Comparison of ENCODE assay signal across 8 mouse cellular contexts in genomic region chr9:57075681-57076381, GRCm38 (mm10). TPM values are rescaled to one million over a fixed set of nuclear protein-coding genes. Genes with fewer than 3 reads are reported as not detected.
A peak's percentile ranks its signal among the peaks of the same experiment; 100 is the strongest.
DNase-seq lines count a peak whose midpoint lies in the region; ATAC-seq lines count a peak whose summit lies in the region.

No protein-coding gene starts in this region.

- 0% methylated on average over 42 of the region's 43 CpGs for WGBS in hindbrain, embryonic 14.5 days

- H3K27me3 ChIP-seq in hindbrain, embryonic 14.5 days (ENCODE audit: control insufficient read depth, insufficient read depth, low read length): no peaks in the 10 kb centered on the region

- peak; percentile 93 for ATAC-seq in hindbrain, embryonic 14.5 days (ENCODE audit: low FRiP score)

- H3K36me3 ChIP-seq in hindbrain, embryonic 14.5 days (replicated peaks; ENCODE audit: control insufficient read depth, insufficient read depth): no peaks in the 10 kb centered on the region

- H3K9ac ChIP-seq in hindbrain, embryonic 14.5 days: peak overlapping the region; percentile 74

- DNase-seq in R1 (ENCODE audit: low read depth, low spot score): peak; percentile 100
- DNase-seq in cerebellum, postnatal 25 days: peak; percentile 97 to 99
- peak; percentile 91 to 94 for DNase-seq in frontal cortex, postnatal 25 days (ENCODE audit: low spot score in 2 of 2)
- peak; percentile 97 for DNase-seq in hindbrain, embryonic 14.5 days (ENCODE audit: low spot score)
- DNase-seq in layer of hippocampus, postnatal 36 days: peak; percentile 98 to 99
- DNase-seq in lung, postnatal 36 days: peak; percentile 100
- peak; percentile 100 for DNase-seq in retina, postnatal 1 day
- DNase-seq in urinary bladder, adult 18-20 months (ENCODE audit: low spot score in 2 of 2): peak; percentile 98

- peak overlapping the region; percentile 87 for H3K4me2 ChIP-seq in hindbrain, embryonic 14.5 days (replicated peaks)

- peak overlapping the region; percentile 96 for H3K27ac ChIP-seq in hindbrain, embryonic 14.5 days

- H3K4me3 ChIP-seq in hindbrain, embryonic 14.5 days (replicated peaks; ENCODE audit: low read length): peak overlapping the region; percentile 68

- H3K9me3 ChIP-seq in hindbrain, embryonic 14.5 days (ENCODE audit: control insufficient read depth, low read length): no peaks in the 10 kb centered on the region

- peaks cover 33% of the 10 kb centered on the region for H3K4me1 ChIP-seq in hindbrain, embryonic 14.5 days (replicated peaks; ENCODE audit: control insufficient read depth, insufficient read depth, low read length)

RNA-seq across cellular contexts. Expression of gene Sin3a, which starts 4.0 kb away (rescaled TPM):
- 28.2 and 29.7 TPM in 2 replicates for polyA plus RNA-seq in hindbrain, embryonic 14.5 days (2014; fragmentation: Nextera tagmentation; extraction: Ambion mirVana)
- 10 to 100 TPM; 35.5 to 37.1 TPM for total RNA-seq in layer of hippocampus, postnatal 36 days (2021)

RNA-seq across cellular contexts. Expression of gene Man2c1, which starts 54.7 kb away (rescaled TPM):
- 44.3 and 47.9 TPM in 2 replicates for polyA plus RNA-seq in hindbrain, embryonic 14.5 days (2014; fragmentation: Nextera tagmentation; extraction: Ambion mirVana)
- 100 to 1,000 TPM; 145 to 168 TPM for total RNA-seq in layer of hippocampus, postnatal 36 days (2021)

Comparison
In these comparisons a context has a peak if more than half of its experiments do, and no peak if none do; other contexts are left out.
1. Peak in every context shown above with its lines: DNase-seq, ATAC-seq, H3K4me3 ChIP-seq and H3K27ac ChIP-seq.